Mouse (Mus musculus): ENCODE measurements at regions not wholly inside any gene's neighbourhood (a gene's known extent, or its start where the extent isn't known, plus 50 kb on each side); places are given as distances from the start of the nearest gene placed in this dataset.

DNA sequence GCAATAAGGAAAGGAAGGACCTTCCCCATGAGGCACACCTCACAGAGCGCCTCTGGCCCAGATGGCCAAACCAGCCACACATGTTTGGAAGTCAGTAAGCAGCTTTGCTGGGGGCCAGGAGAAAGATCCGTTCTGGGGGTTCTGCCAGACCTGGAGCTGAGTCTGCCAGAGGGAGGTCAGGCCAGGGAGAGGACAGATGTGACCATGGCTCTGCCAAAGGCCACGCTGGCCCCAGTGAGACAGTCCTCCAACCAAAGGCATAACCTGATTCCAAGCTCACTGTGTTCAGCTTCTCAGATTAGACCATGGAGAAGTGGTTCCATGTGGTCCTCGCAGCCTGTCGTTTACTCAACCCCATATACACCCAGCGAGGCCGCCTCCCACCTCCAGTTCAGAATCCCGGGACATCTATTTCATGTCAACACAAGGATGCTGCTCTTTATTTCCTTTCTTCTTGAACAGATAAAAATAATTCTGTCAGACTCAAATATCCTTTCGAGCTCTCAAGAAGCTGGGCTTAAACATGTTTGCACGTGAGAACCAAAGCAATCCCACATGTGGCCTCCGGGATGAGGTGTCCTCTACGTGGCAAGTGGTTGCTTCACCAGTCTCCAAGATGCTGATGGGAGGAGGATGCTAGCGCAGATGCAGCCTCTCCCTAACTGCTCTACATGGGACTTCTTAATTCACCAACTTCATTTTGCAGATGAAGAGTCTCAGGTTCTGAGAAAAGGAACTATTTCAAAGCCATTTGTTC, 130.1 kb upstream of the Usp24 start:
- DNase-seq: no peak

GRCm38 (mm10) chr4:106186684-106187083, 129.3 kb upstream of the Usp24 start:
- DNase-seq: no peak

DNA sequence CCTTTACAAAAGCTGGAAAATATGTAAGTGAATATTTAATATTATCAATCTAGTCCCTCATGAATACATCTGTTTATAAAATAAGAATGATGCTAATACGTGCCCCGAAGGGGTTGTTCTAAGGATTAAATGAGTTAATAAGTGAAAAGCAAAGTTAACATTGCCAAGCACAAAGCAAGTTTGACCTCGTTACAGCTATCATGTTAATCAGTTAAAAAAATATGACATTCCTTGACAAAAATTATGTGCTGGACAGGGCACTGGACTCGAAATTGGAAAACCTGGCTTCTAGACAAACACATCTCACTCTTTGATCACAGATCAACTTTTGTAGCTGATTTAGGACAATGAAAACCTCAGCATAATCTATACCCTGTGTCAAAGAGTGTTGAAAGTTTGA, 125.8 kb upstream of the Usp24 start:
- DNase-seq: no peak

GRCm38 (mm10) chr4:106191331-106191730, 124.7 kb upstream of the Usp24 start:
- DNase-seq: no peak

- no peak for DNase-seq
These were observed 124.2 kb upstream of the Usp24 start for GRCm38 (mm10) chr4:106191843-106192242.

DNA sequence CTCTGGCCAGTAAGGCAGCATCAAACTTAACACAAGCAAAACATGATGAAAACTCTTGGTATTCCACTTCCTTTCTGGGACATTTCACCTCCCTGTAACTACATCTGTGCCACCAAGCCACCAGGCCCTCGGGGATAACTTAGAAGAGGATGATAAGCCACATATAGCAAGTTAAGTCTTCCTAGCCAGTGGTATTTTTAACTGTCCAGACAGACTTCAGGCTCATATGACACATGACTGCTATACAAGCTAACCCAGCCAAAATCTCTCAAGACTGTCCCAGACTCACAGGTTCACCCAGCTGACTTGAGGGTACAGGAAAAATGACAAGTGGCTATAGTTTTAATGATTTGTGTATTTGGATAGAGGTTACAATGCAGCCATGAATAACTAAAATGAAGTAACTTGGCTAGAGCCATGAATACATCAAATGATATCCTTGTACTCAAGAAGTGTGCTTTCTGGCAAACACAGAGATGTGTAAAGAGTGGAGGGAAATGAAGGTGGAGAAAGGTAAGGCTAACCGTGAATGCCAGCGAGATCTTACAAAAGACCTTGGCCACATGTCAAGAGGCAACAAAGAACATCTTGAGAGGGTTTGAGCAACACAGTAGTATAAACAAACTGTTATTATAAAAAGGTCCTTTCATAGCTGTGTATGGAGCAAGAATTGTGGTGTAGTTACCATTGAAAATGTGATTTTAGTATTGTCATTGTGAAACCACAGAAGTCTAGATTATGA, 122.6 kb upstream of the Usp24 start:
- no peak for DNase-seq

GRCm38 (mm10) chr4:106195497-106196166, 120.4 kb upstream of the Usp24 start:
- no peak for DNase-seq

DNA sequence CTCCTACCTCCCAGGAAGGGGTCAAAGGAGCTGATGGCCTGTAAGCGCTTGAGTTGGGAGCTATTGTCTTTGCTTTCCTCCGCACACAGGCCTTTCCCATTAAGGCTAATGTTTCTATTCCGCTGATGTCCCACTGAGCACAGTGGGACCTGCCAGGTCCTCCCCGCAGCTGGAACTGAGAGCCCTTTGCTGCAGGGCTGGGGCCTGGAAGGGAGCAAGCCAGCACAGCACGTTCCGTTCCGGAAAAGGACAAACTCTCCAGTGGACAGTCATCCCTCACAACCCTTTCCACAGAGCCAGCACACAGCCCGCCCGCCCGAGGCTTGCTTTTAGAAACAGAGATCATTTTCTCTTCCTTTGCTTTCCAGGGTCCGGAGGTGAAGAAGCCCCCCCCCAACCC, 116.2 kb upstream of the Usp24 start:
- DNase-seq: peak; percentile 9

DNA sequence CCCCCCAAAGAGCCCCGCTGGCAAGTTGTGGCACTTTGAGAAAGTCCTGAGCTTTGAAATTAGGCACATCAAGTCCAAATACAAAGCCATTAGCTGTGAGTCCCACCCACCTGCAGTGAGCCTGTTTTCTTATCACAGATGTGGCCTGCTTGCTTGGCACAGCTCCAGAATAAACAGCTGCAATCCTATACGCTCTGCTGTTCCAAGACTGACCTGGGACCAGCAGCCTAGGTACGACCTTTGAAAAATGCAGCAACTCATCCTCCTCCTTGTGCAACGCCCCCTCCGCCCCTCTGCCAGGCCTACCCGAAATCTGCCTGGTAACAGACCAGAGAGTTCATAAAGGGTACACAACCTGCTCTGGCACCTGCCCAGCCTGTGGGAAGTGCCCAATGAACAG, 115.8 kb upstream of the Usp24 start:
- DNase-seq: no peak

- no peak for DNase-seq
These were observed 113.5 kb upstream of the Usp24 start for GRCm38 (mm10) chr4:106202554-106202953.

GRCm38 (mm10) chr4:106205200-106205599, 110.8 kb upstream of the Usp24 start:
- DNase-seq: no peak

- no peak for DNase-seq
These were observed 110.0 kb upstream of the Usp24 start for GRCm38 (mm10) chr4:106206023-106206422.

DNA sequence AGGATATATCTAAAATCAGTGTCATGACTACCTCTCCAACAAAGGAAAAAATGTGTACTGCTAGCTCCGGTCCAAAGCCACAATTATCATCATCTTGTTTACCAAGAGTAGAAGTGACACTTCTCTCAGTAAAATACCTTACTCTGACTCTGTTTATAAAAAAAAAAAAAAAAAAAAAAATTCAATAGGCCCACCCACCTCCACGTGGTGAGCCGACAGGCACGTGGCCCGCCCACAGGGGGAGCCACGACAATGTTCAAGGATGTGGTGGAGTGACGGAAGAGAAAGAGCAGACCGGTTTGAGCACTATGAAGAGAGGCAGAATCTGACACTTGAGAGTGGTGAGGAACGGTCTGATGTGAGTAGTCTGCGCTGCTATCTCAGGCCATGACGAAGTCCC, 106.5 kb upstream of the Usp24 start:
- DNase-seq: no peak

DNA sequence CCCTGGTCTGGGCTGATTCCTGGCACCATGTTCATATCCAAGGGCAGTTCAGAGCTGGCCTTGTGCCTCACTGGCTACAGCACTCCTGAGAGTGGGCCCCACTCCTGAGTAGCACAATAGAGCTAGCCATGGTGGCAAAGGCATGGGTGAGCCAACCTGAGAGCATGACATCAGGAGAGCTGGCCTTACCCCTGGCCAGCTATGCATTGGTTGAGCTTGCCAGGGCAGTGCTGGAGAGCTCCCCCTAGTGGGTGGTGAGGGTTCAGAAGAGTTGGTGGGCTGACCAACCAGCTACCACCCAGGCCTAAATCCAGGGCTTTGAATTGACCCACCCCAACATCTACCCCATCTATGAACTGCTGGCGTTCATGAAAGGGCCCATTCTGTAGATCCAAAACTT, 106.0 kb upstream of the Usp24 start:
- DNase-seq: no peak

DNA sequence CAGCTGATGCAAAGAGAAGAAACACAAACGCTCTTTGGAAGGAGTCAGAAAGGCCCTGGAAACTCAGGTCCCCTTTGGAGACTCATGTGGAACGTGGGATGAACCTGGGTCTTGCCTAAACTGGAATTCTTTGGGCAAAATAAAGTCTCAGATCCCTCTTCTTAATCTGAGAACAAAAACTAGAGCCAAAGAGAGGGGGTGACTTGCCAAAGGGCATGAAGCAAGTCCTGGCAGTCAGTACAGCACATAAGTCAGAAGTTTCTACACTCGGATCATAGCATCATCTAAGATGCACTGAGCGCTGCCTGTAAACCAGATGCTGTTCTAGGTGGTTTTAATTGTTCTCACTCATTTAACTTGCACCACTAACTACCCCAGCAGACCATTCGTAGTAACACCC, 101.8 kb upstream of the Usp24 start:
- no peak for DNase-seq

GRCm38 (mm10) chr4:106220621-106221020, 95.4 kb upstream of the Usp24 start:
- no peak for DNase-seq

- DNase-seq: no peak
These were observed 90.7 kb upstream of the Usp24 start for GRCm38 (mm10) chr4:106225184-106225862.

DNA sequence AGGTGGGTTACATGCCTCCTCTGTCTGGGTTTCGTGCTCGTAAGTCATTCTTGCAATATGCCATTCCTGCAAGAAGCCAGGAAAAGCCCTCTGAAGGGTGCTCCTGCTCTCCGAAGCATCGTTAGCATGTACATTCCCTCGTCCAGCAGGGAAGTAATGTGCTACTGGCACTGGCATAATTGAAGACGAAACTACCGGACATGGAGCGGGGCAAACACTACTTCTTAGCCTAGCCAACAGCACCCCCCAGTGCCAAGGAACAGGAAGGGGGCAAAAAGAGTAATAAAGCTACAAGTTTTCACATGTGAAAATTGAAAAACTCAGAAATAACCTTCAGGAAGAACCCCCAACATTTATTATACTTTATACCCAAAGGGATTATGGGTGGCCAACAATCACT, 88.6 kb upstream of the Usp24 start:
- DNase-seq: no peak

DNA sequence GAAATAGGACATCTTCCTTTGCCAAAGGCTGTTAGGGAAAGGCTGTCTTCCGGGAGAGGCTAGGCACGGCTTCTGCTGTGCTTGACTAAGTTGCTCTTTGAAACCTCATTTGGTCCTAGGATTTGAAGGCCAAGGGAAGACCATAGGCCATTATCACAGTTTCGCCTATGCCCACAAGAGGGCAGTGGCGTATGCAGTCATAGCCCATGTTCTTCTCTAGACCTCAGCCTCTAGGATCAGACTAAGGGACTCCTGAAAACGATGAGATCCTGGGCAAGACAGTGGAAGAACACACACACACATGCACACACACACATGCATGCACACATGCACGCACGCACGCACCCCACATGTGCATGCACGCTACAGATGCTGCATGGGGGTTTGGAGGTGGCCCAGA, 87.5 kb upstream of the Usp24 start:
- DNase-seq: peak; percentile 71

DNA sequence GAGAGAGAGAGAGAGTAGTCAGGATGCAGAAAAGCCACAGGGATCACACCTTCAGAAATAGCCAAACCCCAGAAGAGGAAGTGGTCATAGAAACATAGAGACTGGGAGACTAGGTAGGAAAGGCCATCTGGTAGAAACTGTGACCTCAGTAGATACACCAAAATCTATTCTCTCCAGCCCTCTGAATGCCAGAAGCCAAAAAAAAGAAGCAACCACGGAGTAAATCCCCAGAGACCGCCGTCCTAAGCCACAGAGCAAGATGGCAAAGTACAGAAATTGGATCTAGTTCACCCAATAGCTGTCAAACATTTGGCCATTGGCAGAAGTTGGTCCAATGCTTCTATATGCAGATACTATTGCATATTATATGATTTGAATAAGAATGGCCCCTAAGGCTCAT, 86.5 kb upstream of the Usp24 start:
- DNase-seq: no peak

GRCm38 (mm10) chr4:106232499-106232970, 83.5 kb upstream of the Usp24 start:
- peak; percentile 73 for DNase-seq

GRCm38 (mm10) chr4:106244384-106244819, 71.6 kb upstream of the Usp24 start:
- no peak for DNase-seq

GRCm38 (mm10) chr4:106244826-106245510, 71.0 kb upstream of the Usp24 start:
- no peak for DNase-seq
